Mouse (Mus musculus): ENCODE results near the gene Fam222b.

GRCm38 (mm10) chr11:78114676-78115366 lies 20.4 kb downstream of the Fam222b start:
- TF ChIP-seq CTCF (IDR thresholded peaks at IDR 0.05; ENCODE audit: low read depth) (no peak), EP300 (optimal IDR thresholded peaks at IDR 0.05) (no peak)

Measured in stomach, postnatal 0 days (tissue).